Mouse (Mus musculus): ENCODE measurements around the gene Rnf130. TPM values are rescaled to one million over a fixed set of nuclear protein-coding genes. Genes with fewer than 3 reads are reported as not detected.

The Rnf130 gene
- polyA plus RNA-seq, 1 experiment from 2014 or later, result 72.5 TPM

GRCm38 (mm10) chr11:50016503-50016902 lies 8.6 kb upstream of the Rnf130 start:
- Histone ChIP-seq H3K9me3 (ENCODE audit: control insufficient read depth, low read length) (no peaks in the 10 kb centered on the region), H3K27me3 (ENCODE audit: control insufficient read depth, insufficient read depth, low read length) (no peaks in the 10 kb centered on the region), H3K36me3 (ENCODE audit: control insufficient read depth, insufficient read depth, low read length) (no peaks in the 10 kb centered on the region), H3K4me2 (ENCODE audit: low read length) (no peak overlapping the region), H3K27ac (replicated peaks; ENCODE audit: low read depth, low read length) (no peak overlapping the region), H3K9ac (replicated peaks; ENCODE audit: low read length) (no peak overlapping the region), H3K4me3 (replicated peaks; ENCODE audit: low read depth, low read length) (no peak overlapping the region), H3K4me1 (ENCODE audit: control insufficient read depth, insufficient read depth, low read length) (no peaks in the 10 kb centered on the region)
- WGBS, result 83% methylated on average over 5 of the region's 5 CpGs
- DNase-seq (no peak), ATAC-seq (ENCODE audit: low FRiP score, low TSS enrichment) (no peak)

GRCm38 (mm10) chr11:50017511-50017910 lies 7.6 kb upstream of the Rnf130 start:
- no peaks in the 10 kb centered on the region for H3K27me3 ChIP-seq (ENCODE audit: control insufficient read depth, insufficient read depth, low read length)
- 88% methylated on average over 7 of the region's 7 CpGs for WGBS
- H3K9ac ChIP-seq (replicated peaks; ENCODE audit: low read length), result no peak overlapping the region
- no peaks in the 10 kb centered on the region for H3K36me3 ChIP-seq (ENCODE audit: control insufficient read depth, insufficient read depth, low read length)
- DNase-seq (no peak), ATAC-seq (ENCODE audit: low FRiP score, low TSS enrichment) (no peak)
- no peak overlapping the region for H3K27ac ChIP-seq (replicated peaks; ENCODE audit: low read depth, low read length)
- H3K4me3 ChIP-seq (replicated peaks; ENCODE audit: low read depth, low read length), result no peak overlapping the region
- no peaks in the 10 kb centered on the region for H3K9me3 ChIP-seq (ENCODE audit: control insufficient read depth, low read length)
- H3K4me1 ChIP-seq (ENCODE audit: control insufficient read depth, insufficient read depth, low read length), result no peaks in the 10 kb centered on the region
- no peak overlapping the region for H3K4me2 ChIP-seq (ENCODE audit: low read length)

- Histone ChIP-seq H3K4me2 (ENCODE audit: low read length) (no peak overlapping the region), H3K4me1 (ENCODE audit: control insufficient read depth, insufficient read depth, low read length) (no peaks in the 10 kb centered on the region), H3K4me3 (replicated peaks; ENCODE audit: low read depth, low read length) (no peak overlapping the region), H3K36me3 (ENCODE audit: control insufficient read depth, insufficient read depth, low read length) (no peaks in the 10 kb centered on the region), H3K9me3 (ENCODE audit: control insufficient read depth, low read length) (no peaks in the 10 kb centered on the region), H3K9ac (replicated peaks; ENCODE audit: low read length) (no peak overlapping the region), H3K27me3 (ENCODE audit: control insufficient read depth, insufficient read depth, low read length) (no peaks in the 10 kb centered on the region), H3K27ac (replicated peaks; ENCODE audit: low read depth, low read length) (no peak overlapping the region)
- DNase-seq, result no peak
- no peak for ATAC-seq (ENCODE audit: low FRiP score, low TSS enrichment)
These were observed 6.3 kb upstream of the Rnf130 start for GRCm38 (mm10) chr11:50018848-50019247.

- WGBS, result 74% methylated on average over 3 of the region's 3 CpGs
- Histone ChIP-seq H3K27me3 (ENCODE audit: control insufficient read depth, insufficient read depth, low read length) (no peaks in the 10 kb centered on the region), H3K27ac (replicated peaks; ENCODE audit: low read depth, low read length) (no peak overlapping the region), H3K4me2 (ENCODE audit: low read length) (no peak overlapping the region), H3K36me3 (ENCODE audit: control insufficient read depth, insufficient read depth, low read length) (no peaks in the 10 kb centered on the region), H3K9ac (replicated peaks; ENCODE audit: low read length) (no peak overlapping the region), H3K9me3 (ENCODE audit: control insufficient read depth, low read length) (no peaks in the 10 kb centered on the region), H3K4me3 (replicated peaks; ENCODE audit: low read depth, low read length) (no peak overlapping the region), H3K4me1 (ENCODE audit: control insufficient read depth, insufficient read depth, low read length) (peaks cover 5% of the 10 kb centered on the region)
- DNase-seq, result no peak
- no peak for ATAC-seq (ENCODE audit: low FRiP score, low TSS enrichment)
These were observed 3.1 kb upstream of the Rnf130 start for GRCm38 (mm10) chr11:50022085-50022484.

GRCm38 (mm10) chr11:50024445-50024832 lies 707 bp upstream of the Rnf130 start:
- WGBS, result 62% methylated on average over 6 of the region's 6 CpGs
- ATAC-seq (ENCODE audit: low FRiP score, low TSS enrichment) (peak; percentile 3; the same call in 1 of the 2 replicates), DNase-seq (no peak)
- Histone ChIP-seq H3K4me3 (replicated peaks; ENCODE audit: low read depth, low read length) (peak overlapping the region; percentile 98), H3K9me3 (ENCODE audit: control insufficient read depth, low read length) (no peaks in the 10 kb centered on the region), H3K27ac (replicated peaks; ENCODE audit: low read depth, low read length) (peak overlapping the region; percentile 99), H3K27me3 (ENCODE audit: control insufficient read depth, insufficient read depth, low read length) (no peaks in the 10 kb centered on the region), H3K9ac (replicated peaks; ENCODE audit: low read length) (peak overlapping the region; percentile 99), H3K4me2 (ENCODE audit: low read length) (peak overlapping the region; percentile 74), H3K4me1 (ENCODE audit: control insufficient read depth, insufficient read depth, low read length) (peaks cover 28% of the 10 kb centered on the region), H3K36me3 (ENCODE audit: control insufficient read depth, insufficient read depth, low read length) (no peaks in the 10 kb centered on the region)

GRCm38 (mm10) chr11:50025721-50026520 lies 775 bp downstream of the Rnf130 start:
- DNase-seq (peak; percentile 59), ATAC-seq (ENCODE audit: low FRiP score, low TSS enrichment) (no peak)
- peak overlapping the region; percentile 99 for H3K27ac ChIP-seq (replicated peaks; ENCODE audit: low read depth, low read length)
- H3K9me3 ChIP-seq (ENCODE audit: control insufficient read depth, low read length), result no peaks in the 10 kb centered on the region
- H3K27me3 ChIP-seq (ENCODE audit: control insufficient read depth, insufficient read depth, low read length), result no peaks in the 10 kb centered on the region
- peaks cover 32% of the 10 kb centered on the region for H3K4me1 ChIP-seq (ENCODE audit: control insufficient read depth, insufficient read depth, low read length)
- peak overlapping the region; percentile 74 for H3K4me2 ChIP-seq (ENCODE audit: low read length)
- peak overlapping the region; percentile 99 for H3K9ac ChIP-seq (replicated peaks; ENCODE audit: low read length)
- 3% methylated on average over 24 of the region's 24 CpGs for WGBS
- H3K4me3 ChIP-seq (replicated peaks; ENCODE audit: low read depth, low read length), result peak overlapping the region; percentile 98
- H3K36me3 ChIP-seq (ENCODE audit: control insufficient read depth, insufficient read depth, low read length), result no peaks in the 10 kb centered on the region

GRCm38 (mm10) chr11:50026521-50027090 lies 1.5 kb downstream of the Rnf130 start:
- H3K9me3 ChIP-seq (ENCODE audit: control insufficient read depth, low read length), result no peaks in the 10 kb centered on the region
- peak overlapping the region; percentile 99; the same call in 1 of the 2 replicates for H3K27ac ChIP-seq (replicated peaks; ENCODE audit: low read depth, low read length)
- H3K9ac ChIP-seq (replicated peaks; ENCODE audit: low read length), result peak overlapping the region; percentile 99
- peaks cover 36% of the 10 kb centered on the region for H3K4me1 ChIP-seq (ENCODE audit: control insufficient read depth, insufficient read depth, low read length)
- no peaks in the 10 kb centered on the region for H3K36me3 ChIP-seq (ENCODE audit: control insufficient read depth, insufficient read depth, low read length)
- DNase-seq (peak; percentile 23), ATAC-seq (ENCODE audit: low FRiP score, low TSS enrichment) (no peak)
- H3K4me2 ChIP-seq (ENCODE audit: low read length), result peak overlapping the region; percentile 74
- H3K27me3 ChIP-seq (ENCODE audit: control insufficient read depth, insufficient read depth, low read length), result no peaks in the 10 kb centered on the region
- 25% methylated on average over 3 of the region's 3 CpGs for WGBS
- H3K4me3 ChIP-seq (replicated peaks; ENCODE audit: low read depth, low read length), result peak overlapping the region; percentile 98

GRCm38 (mm10) chr11:50028416-50028815 lies 3.3 kb downstream of the Rnf130 start:
- no peaks in the 10 kb centered on the region for H3K27me3 ChIP-seq (ENCODE audit: control insufficient read depth, insufficient read depth, low read length)
- 0 out of 2 replicates have a peak overlapping the region, but pooled peaks have one; percentile 7 for H3K4me3 ChIP-seq (replicated peaks; ENCODE audit: low read depth, low read length)
- H3K9ac ChIP-seq (replicated peaks; ENCODE audit: low read length), result no peak overlapping the region
- ATAC-seq (ENCODE audit: low FRiP score, low TSS enrichment), result no peak
- no peak overlapping the region for H3K27ac ChIP-seq (replicated peaks; ENCODE audit: low read depth, low read length)
- DNase-seq, result peak; percentile 71
- H3K9me3 ChIP-seq (ENCODE audit: control insufficient read depth, low read length), result no peaks in the 10 kb centered on the region
- peak overlapping the region; percentile 74 for H3K4me2 ChIP-seq (ENCODE audit: low read length)
- peaks cover 38% of the 10 kb centered on the region for H3K4me1 ChIP-seq (ENCODE audit: control insufficient read depth, insufficient read depth, low read length)
- no peaks in the 10 kb centered on the region for H3K36me3 ChIP-seq (ENCODE audit: control insufficient read depth, insufficient read depth, low read length)

- no peaks in the 10 kb centered on the region for H3K27me3 ChIP-seq (ENCODE audit: control insufficient read depth, insufficient read depth, low read length)
- DNase-seq (no peak), ATAC-seq (ENCODE audit: low FRiP score, low TSS enrichment) (no peak)
- H3K4me3 ChIP-seq (replicated peaks; ENCODE audit: low read depth, low read length), result no peak overlapping the region
- no peaks in the 10 kb centered on the region for H3K36me3 ChIP-seq (ENCODE audit: control insufficient read depth, insufficient read depth, low read length)
- peaks cover 13% of the 10 kb centered on the region for H3K4me1 ChIP-seq (ENCODE audit: control insufficient read depth, insufficient read depth, low read length)
- no peak overlapping the region for H3K4me2 ChIP-seq (ENCODE audit: low read length)
- no peaks in the 10 kb centered on the region for H3K9me3 ChIP-seq (ENCODE audit: control insufficient read depth, low read length)
- H3K27ac ChIP-seq (replicated peaks; ENCODE audit: low read depth, low read length), result no peak overlapping the region
- H3K9ac ChIP-seq (replicated peaks; ENCODE audit: low read length), result no peak overlapping the region
These were observed 9.0 kb downstream of the Rnf130 start for GRCm38 (mm10) chr11:50034155-50034554.
